Mouse (Mus musculus) lung, adult 2 months (tissue): ENCODE measurements around the gene Babam2. TPM values are rescaled to one million over a fixed set of nuclear protein-coding genes. Genes with fewer than 3 reads are reported as not detected.

Source experiments
- DNase-seq: peaks from one replicate; pipeline ENCODE4 v3.0.0; 2022
- H3K4me1 ChIP-seq: fragments of 200-500 bp; 2 replicates; pipeline ENCODE4 v1.6.1; 2011; ENCODE audit warnings: low read length; ENCODE audit not compliant: control insufficient read depth, insufficient read depth
- H3K4me3 ChIP-seq: fragments of 200-500 bp; replicated peaks from 2 replicates; pipeline ENCODE3; 2011; ENCODE audit warnings: low read depth, mild to moderate bottlenecking, control low read depth, low read length; ENCODE audit errors: extremely low read depth
- CTCF ChIP-seq: fragments of 200-500 bp; IDR thresholded peaks from 2 replicates; pipeline ENCODE4 v1.5.1; 2011; ENCODE audit warnings: mild to moderate bottlenecking, low read length, control low read depth; ENCODE audit not compliant: insufficient read depth
- POLR2A ChIP-seq: fragments of 200-500 bp; IDR thresholded peaks from 2 replicates; pipeline ENCODE4 v1.6.1; 2011; ENCODE audit warnings: low read depth, mild to moderate bottlenecking, control low read depth, low read length, borderline replicate concordance; ENCODE audit errors: extremely low read depth
- WGBS: fragments of 180-500 bp; shearing (Covaris S2); methylation state at CpG from one replicate; pipeline ENCODE4 v1.1.7; 2018; 5-methylcytosine and 5-hydroxymethylcytosine counted together
- polyA plus RNA-seq: library from polyadenylated mRNA; depleted of rRNA; stranded (reverse); fragments of >200 nt; gene quantifications from 2 replicates; pipeline ENCODE4 v1.2.3, GENCODE M21; 2012

Gene Babam2
- polyA plus RNA-seq, 1 experiment, result 23.6 TPM

DNA sequence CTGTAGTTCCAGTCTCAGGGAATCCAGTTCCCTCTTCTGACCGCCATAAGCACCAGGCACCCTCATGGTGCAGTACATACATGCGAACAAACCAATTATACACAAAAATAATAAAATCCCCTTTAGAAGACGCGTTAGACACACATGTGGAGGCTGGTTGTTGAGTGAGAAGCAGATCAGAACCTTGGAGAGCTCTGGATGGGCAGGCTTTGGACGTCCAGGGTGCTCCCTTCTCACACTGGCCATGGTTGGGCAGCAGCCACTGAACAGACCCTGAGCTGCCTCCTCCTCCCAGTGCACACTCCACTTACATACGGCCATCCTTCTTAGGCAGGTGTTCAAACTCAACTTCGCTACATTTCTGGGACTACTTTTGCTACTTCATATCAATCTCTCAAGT is 117.6 kb downstream of the Babam2 start:
- 77% methylated on average over 7 of the region's 7 CpGs for WGBS
- TF ChIP-seq POLR2A (no peak), CTCF (no peak)
- Histone ChIP-seq H3K4me1 (peaks cover 3% of the 10 kb centered on the region; the same call in 1 of the 2 replicates), H3K4me3 (no peak overlapping the region)
- DNase-seq, result no peak

GRCm38 (mm10) chr5:31816082-31816481 is 118.6 kb downstream of the Babam2 start:
- TF ChIP-seq POLR2A, result no peak
- TF ChIP-seq CTCF, result no peak
- peaks cover 3% of the 10 kb centered on the region; the same call in 1 of the 2 replicates for H3K4me1 ChIP-seq
- no peak overlapping the region for H3K4me3 ChIP-seq
- WGBS, result 51% methylated on average over 1 of the region's 1 CpGs
- DNase-seq, result no peak

- DNase-seq, result no peak
- Histone ChIP-seq H3K4me3 (no peak overlapping the region), H3K4me1 (peaks cover 3% of the 10 kb centered on the region; the same call in 1 of the 2 replicates)
- TF ChIP-seq POLR2A (no peak), CTCF (no peak)
- 77% methylated on average over 3 of the region's 3 CpGs for WGBS
These were observed 123.3 kb downstream of the Babam2 start for GRCm38 (mm10) chr5:31820801-31821200.

DNA sequence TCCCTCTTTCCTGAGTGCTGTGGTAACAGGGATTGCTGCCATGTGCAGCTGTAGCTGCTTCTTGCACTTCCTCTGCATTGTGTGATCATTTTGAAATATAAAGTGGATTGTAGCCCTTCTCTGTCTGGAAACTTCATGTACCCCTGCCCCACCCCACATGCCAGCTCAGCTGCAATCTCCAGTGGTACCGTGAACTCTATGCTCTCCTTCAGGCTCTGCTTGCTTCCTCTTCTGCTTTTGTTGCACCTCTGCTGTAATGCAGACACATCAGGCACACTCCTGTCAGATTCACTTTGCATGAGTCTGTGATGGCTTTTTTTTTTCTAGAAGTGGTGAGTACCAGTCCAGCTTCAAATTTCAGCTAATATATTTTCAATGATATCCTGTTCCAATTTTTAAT is 123.7 kb downstream of the Babam2 start:
- WGBS, result 94% methylated on average over 1 of the region's 1 CpGs
- peaks cover 3% of the 10 kb centered on the region; the same call in 1 of the 2 replicates for H3K4me1 ChIP-seq
- no peak for TF ChIP-seq CTCF
- TF ChIP-seq POLR2A, result no peak
- DNase-seq, result no peak
- no peak overlapping the region for H3K4me3 ChIP-seq

- peaks cover 3% of the 10 kb centered on the region; the same call in 1 of the 2 replicates for H3K4me1 ChIP-seq
- DNase-seq, result no peak
- 75% methylated on average over 3 of the region's 3 CpGs for WGBS
- no peak overlapping the region for H3K4me3 ChIP-seq
- no peak for TF ChIP-seq POLR2A
- TF ChIP-seq CTCF, result no peak
These were observed 126.2 kb downstream of the Babam2 start for GRCm38 (mm10) chr5:31823673-31824072.

DNA sequence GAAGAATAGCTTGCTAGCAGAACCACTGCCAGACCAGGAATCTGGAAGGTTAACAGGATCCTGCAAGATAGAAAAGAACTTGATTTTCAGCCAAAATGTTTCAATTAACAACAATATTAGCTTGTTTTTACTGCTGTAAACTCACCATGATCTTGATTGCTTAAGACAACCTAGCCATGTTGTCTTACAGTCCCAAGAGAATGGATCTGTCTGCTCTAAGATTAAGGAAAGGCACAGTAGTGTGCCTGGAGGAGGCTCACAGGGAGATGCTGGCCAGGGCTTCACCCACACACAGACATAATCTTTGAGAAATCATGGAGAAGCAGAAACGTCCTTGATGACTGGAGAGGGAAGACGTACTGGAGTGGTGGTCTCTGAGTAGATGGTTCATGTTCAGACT is 126.6 kb downstream of the Babam2 start:
- WGBS, result 83% methylated on average over 2 of the region's 2 CpGs
- Histone ChIP-seq H3K4me1 (peaks cover 1% of the 10 kb centered on the region; the same call in 1 of the 2 replicates), H3K4me3 (no peak overlapping the region)
- DNase-seq, result no peak
- TF ChIP-seq CTCF (no peak), POLR2A (no peak)

- no peaks in the 10 kb centered on the region; the same call in 1 of the 2 replicates for H3K4me1 ChIP-seq
- TF ChIP-seq CTCF, result no peak
- WGBS, result 88% methylated on average over 5 of the region's 5 CpGs
These were observed 129.8 kb downstream of the Babam2 start for GRCm38 (mm10) chr5:31827304-31827703.

GRCm38 (mm10) chr5:31827896-31828295 is 130.4 kb downstream of the Babam2 start:
- H3K4me3 ChIP-seq, result no peak overlapping the region
- no peaks in the 10 kb centered on the region; the same call in 1 of the 2 replicates for H3K4me1 ChIP-seq
- no peak for TF ChIP-seq CTCF
- TF ChIP-seq POLR2A, result no peak
- WGBS, result 88% methylated on average over 5 of the region's 5 CpGs
- no peak for DNase-seq

More at GRCm38 (mm10) chr5:31827304-31827703, 129.8 kb downstream of the Babam2 start:
- DNase-seq, result no peak
- H3K4me3 ChIP-seq, result no peak overlapping the region

- WGBS, result 82% methylated on average over 10 of the region's 10 CpGs
- DNase-seq, result no peak
- Histone ChIP-seq H3K4me1 (no peaks in the 10 kb centered on the region; the same call in 1 of the 2 replicates), H3K4me3 (no peak overlapping the region)
- TF ChIP-seq POLR2A, result no peak
- TF ChIP-seq CTCF, result no peak
These were observed 131.3 kb downstream of the Babam2 start for GRCm38 (mm10) chr5:31828747-31829146.

- H3K4me1 ChIP-seq, result no peaks in the 10 kb centered on the region; the same call in 1 of the 2 replicates
- TF ChIP-seq POLR2A (no peak), CTCF (no peak)
- no peak for DNase-seq
- 54% methylated on average over 1 of the region's 1 CpGs for WGBS
- H3K4me3 ChIP-seq, result no peak overlapping the region
These were observed 132.1 kb downstream of the Babam2 start for GRCm38 (mm10) chr5:31829588-31829987.
